8 mouse cellular contexts compared by ENCODE assay signal in the genomic region with DNA sequence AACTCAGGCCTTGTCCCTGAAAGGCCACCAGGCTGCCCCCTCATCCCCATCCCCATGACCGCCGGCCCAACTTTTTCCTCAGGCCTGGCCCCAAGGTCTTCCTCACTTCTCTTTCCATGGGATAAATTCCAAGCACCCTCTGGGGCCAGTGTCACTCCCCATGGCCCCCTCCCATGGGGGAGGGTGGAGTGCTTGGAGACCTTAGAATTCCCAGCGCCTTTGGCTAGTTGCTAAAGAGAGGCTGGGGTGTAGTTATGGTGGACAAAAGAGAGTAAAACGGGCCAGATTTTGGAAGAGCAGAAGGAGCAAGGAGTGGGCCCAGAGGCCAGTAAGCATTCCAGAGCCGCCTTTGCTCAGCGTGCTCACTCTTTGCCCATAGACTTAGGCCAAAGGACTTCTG. TPM values are rescaled to one million over a fixed set of nuclear protein-coding genes. Genes with fewer than 3 reads are reported as not detected.
DNase-seq lines count a peak whose midpoint lies in the region; ATAC-seq and TF ChIP-seq lines count a peak whose summit lies in the region.

A gene (minus strand): TSS at position 101 of the 400 bp plus-strand sequence.

- peak within 1 kb of the TSS; percentile 95 for H3K9ac ChIP-seq in hindbrain, postnatal 0 days (replicated peaks; ENCODE audit: low read length)

- peaks cover 30% of the 10 kb centered on the region for H3K27me3 ChIP-seq in erythroblast, embryonic 14.5 days (ENCODE audit: control insufficient read depth)
- H3K27me3 ChIP-seq in hindbrain, postnatal 0 days (ENCODE audit: insufficient read depth, low read length), result no peaks in the 10 kb centered on the region

- no peaks in the 10 kb centered on the region for H3K36me3 ChIP-seq in erythroblast, embryonic 14.5 days (ENCODE audit: control insufficient read depth)
- H3K36me3 ChIP-seq in hindbrain, postnatal 0 days (ENCODE audit: insufficient read depth, low read length), result no peaks in the 10 kb centered on the region

- H3K4me3 ChIP-seq in erythroblast, embryonic 14.5 days (replicated peaks), result peak within 1 kb of the TSS; percentile 35
- peak within 1 kb of the TSS; percentile 87 for H3K4me3 ChIP-seq in hindbrain, postnatal 0 days (ENCODE audit: low read length)

- WGBS in hindbrain, postnatal 0 days, result 28% methylated on average over 6 of the region's 6 CpGs

- peak within 1 kb of the TSS; percentile 96 for H3K4me2 ChIP-seq in hindbrain, postnatal 0 days (ENCODE audit: low read depth, low read length)

- peak within 1 kb of the TSS; percentile 92 for H3K27ac ChIP-seq in hindbrain, postnatal 0 days

- no peaks in the 10 kb centered on the region for H3K9me3 ChIP-seq in erythroblast, embryonic 14.5 days (ENCODE audit: control insufficient read depth, low read length)
- no peaks in the 10 kb centered on the region for H3K9me3 ChIP-seq in hindbrain, postnatal 0 days (ENCODE audit: low read length)

- ATAC-seq in erythroblast, adult 5-6 weeks (replicated peaks; ENCODE audit: low FRiP score, poor library complexity, severe bottlenecking), result no peak
- ATAC-seq in hindbrain, postnatal 0 days, result 0 out of 2 replicates have a peak, but pooled peaks have one; percentile 0
- ATAC-seq in megakaryocyte, adult 5-6 weeks (ENCODE audit: poor library complexity, severe bottlenecking), result no peak

- DNase-seq in NIH3T3 (ENCODE audit: low read depth), result peak; percentile 44
- DNase-seq in gastrocnemius, adult 18-20 months (ENCODE audit: low spot score), result peak; percentile 43
- no peak for DNase-seq in hindbrain, postnatal 0 days (ENCODE audit: low spot score)
- DNase-seq in right cerebral cortex, postnatal 36 days (ENCODE audit: low spot score in 2 of 2), result no peak
- no peak for DNase-seq in kidney, postnatal 14 days

- H3K4me1 ChIP-seq in erythroblast, embryonic 14.5 days (ENCODE audit: control insufficient read depth), result no peaks in the 10 kb centered on the region
- H3K4me1 ChIP-seq in hindbrain, postnatal 0 days (ENCODE audit: insufficient read depth, low read length), result peaks cover 23% of the 10 kb centered on the region

- no peak for TF ChIP-seq CTCF in hindbrain, postnatal 0 days (IDR thresholded peaks at IDR 0.05; ENCODE audit: low read depth)

RNA-seq across cellular contexts. Expression of the gene that starts here (rescaled TPM):
- polyA plus RNA-seq in erythroblast, embryonic 14.5 days (2012), result 0.05 and 0.13 TPM in 2 replicates
- total RNA-seq in erythroblast, adult 5-6 weeks (2015; ENCODE audit: low replicate concordance), result 4.8 and 12.9 TPM in 2 replicates
- 8.3 and 11.3 TPM in 2 replicates for total RNA-seq in erythroblast, adult 5-6 weeks (2017; ENCODE audit: low replicate concordance)
- 10 to 100 TPM; 65.4 to 89.1 TPM for total RNA-seq in gastrocnemius, adult 18-20 months (2021)
- total RNA-seq in hindbrain, postnatal 0 days (2014; rRNA removed), result 164 and 170 TPM in 2 replicates
- 102 and 118 TPM in 2 replicates for polyA plus RNA-seq in hindbrain, postnatal 0 days (2015; fragmentation: Nextera tagmentation; extraction: Ambion mirVana)
- total RNA-seq in megakaryocyte, adult 5-6 weeks (2015), result 39.0 and 39.4 TPM in 2 replicates
- 26.4 and 49.5 TPM in 2 replicates for total RNA-seq in megakaryocyte, adult 5-6 weeks (2017)

Comparison
In these comparisons a context has a peak if more than half of its experiments do, and no peak if none do; other contexts are left out.
1. RNA of the gene that starts here (polyA plus RNA-seq): 102 to 118 TPM in hindbrain, postnatal 0 days; 0.05 to 0.13 TPM in erythroblast, embryonic 14.5 days; every median in the first group is over 10 times any median in the second.
2. DNase-seq: peak in NIH3T3 (single experiment) and gastrocnemius, adult 18-20 months (single experiment); none in hindbrain, postnatal 0 days (single experiment), right cerebral cortex, postnatal 36 days (0 of 2) and kidney, postnatal 14 days (single experiment).